Mouse (Mus musculus): ENCODE results near the gene Ermn.

Gene Ermn

GRCm38 (mm10) chr2:58052821-58053581 is at the start of gene Ermn:
TSS of gene Ermn (minus strand) at chr2:58052864.
- no peak for DNase-seq

- DNase-seq = no peak
Observed at GRCm38 (mm10) chr2:58094818-58095217, 42.2 kb upstream of the Ermn start.

DNA sequence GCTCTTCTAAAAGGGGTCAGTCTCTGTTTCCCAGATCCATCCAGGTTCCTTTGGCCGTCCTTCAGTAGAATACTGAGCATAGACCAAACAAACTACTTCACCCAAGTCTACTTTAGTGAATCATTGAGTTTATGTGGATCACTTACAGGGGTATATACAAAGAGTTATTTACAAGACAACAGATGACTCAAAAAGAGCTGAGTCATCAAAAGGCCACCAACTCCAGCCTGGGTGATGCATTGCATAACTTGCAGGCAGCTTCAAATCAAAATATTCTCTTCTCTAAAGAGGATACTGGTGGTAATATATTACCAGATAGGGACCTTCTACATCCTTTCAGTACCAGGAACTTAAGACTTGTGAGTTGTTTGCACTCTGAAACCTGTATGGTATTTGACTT is 33.8 kb upstream of the Ermn start:
- DNase-seq = no peak

DNA sequence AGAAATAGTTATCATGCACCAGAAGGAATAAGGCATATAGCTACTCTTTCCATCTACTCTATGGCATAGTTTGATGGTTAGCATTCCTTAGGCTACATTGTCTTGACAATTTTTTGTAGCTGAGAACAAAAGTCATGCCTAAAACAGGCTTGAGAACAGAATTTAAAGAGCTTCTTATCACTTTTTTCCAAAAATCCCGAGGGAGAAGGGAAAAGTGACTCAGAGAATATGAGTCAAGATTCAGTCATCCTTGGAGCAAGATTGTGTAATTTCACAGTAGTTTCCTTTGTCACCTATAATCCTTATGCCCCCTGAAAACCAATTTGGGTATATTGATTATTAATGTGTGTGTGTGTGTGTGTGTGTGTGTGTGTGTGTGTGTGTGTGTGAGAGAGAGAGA is 27.2 kb upstream of the Ermn start:
- no peak for DNase-seq

- peak; percentile 66 for DNase-seq
Observed at GRCm38 (mm10) chr2:58055383-58055782, 2.7 kb upstream of the Ermn start.

- peak; percentile 40 for DNase-seq
Observed at GRCm38 (mm10) chr2:58041867-58042266, 10.8 kb downstream of the Ermn start.

GRCm38 (mm10) chr2:58036926-58037325 is 15.7 kb downstream of the Ermn start:
- DNase-seq = no peak

DNA sequence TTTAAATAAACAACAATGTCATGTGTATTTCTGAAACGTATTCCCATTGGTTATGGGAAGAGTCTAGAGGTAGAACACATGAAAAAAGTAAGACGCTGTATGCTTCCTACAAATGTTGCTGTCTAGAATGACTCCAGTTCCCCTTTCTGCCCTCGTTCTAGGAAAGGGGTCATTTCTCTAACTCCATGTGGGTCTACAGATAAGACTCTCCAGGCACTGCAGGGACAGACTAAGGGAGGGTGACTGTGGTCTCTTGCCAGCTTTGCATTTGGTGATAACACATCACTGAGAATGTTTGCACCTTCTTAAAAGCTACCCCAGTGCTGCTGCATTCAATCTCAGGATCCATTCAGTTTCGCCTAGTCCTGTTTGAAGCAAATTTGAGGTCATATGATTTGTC is 17.0 kb downstream of the Ermn start:
- DNase-seq = no peak

GRCm38 (mm10) chr2:58031431-58031830 is 21.2 kb downstream of the Ermn start:
- no peak for DNase-seq

DNA sequence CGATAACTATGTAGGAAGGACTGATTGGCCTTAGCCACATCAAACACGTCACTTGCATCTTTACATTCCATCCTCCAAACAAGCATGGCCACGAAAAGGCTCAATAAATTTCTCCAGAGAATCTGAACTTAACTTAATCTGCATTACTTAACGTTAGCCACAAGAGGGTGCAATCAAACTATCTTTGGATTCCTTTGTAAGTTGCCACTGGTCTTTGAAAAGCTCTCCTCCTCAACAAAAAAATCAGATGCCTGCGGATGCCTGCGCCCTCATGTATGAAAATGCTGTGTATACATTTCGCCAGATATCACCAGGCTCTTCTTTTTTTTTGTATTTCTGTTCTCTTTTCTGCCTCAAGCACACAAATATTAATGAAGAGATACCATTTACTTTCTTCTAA is 23.3 kb downstream of the Ermn start:
- DNase-seq = no peak

DNA sequence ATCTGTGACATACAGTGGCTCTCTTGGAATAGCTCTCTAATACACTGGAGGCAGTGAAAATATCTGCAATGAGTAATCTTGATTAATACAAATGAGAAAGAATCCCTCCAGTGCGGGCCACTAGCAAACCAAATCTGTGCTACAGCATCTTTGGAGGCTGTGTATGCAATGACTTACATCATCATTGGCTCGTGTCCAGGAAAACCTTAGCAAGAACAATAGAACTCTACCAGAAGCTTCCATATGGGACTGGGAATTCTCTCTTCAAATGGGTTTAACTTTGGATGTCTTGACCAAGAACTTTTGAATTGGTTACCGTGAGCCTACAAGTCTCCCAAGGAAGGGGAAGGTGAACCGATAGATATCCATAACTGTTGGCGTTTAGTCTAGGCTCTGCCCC is 25.9 kb downstream of the Ermn start:
- DNase-seq = no peak

DNA sequence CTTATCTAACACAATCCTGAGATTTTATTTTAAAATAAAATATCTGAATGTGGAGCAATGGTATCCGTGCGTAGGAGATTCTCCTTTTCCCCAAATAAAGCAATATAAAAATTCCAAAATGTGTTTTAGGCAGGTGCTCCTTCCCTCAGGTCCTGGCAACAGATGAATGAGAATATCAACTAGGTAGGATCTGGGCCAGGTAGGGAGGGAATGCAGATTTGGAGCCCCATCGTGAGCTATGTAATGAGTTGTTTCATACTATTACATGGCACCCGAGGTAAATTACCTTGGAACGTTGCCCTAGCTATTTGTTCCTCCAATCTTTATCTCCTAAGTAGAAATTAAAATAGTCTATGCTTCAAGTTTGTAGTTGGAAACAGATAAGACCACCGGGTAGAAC is 29.1 kb downstream of the Ermn start:
- DNase-seq = no peak

DNA sequence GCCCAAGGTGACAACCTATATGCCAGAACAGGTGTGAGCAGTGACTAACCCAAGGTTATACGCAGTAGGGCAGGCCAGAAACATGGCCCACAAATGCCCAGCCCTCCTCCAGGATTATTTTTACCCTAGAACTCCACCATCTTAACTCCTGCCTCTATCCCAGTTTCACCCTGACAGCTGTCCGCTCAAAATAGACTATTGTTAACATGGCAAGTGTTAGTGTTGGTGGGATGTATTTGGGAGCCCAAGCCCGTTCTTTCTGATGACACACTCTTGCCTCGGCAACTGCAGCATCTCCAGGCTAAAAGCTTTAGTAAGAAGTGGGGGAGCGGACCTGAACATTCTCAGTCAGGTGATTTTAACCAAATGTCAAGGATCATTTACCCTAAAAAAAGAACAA is 45.6 kb downstream of the Ermn start:
- no peak for DNase-seq

DNA sequence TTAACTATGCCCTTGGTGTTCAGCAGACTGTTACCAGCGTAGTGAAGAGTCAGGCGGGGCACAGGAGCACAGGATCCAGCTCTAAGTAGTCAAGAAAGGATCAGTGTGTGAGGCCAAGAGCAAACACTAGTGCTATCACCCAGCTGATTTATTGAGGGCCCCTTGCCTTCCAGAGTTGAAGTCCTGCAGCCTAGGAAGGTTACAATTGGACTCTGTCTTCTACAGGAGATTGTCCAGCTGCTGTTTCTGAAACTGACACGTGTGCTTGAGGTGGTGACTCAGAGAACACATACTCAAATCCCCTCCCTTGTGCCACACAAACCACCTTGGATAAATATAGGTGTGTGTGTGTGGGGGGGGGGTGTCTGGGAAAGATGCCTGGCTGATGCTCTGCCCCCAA is 51.2 kb downstream of the Ermn start:
- no peak for DNase-seq

DNA sequence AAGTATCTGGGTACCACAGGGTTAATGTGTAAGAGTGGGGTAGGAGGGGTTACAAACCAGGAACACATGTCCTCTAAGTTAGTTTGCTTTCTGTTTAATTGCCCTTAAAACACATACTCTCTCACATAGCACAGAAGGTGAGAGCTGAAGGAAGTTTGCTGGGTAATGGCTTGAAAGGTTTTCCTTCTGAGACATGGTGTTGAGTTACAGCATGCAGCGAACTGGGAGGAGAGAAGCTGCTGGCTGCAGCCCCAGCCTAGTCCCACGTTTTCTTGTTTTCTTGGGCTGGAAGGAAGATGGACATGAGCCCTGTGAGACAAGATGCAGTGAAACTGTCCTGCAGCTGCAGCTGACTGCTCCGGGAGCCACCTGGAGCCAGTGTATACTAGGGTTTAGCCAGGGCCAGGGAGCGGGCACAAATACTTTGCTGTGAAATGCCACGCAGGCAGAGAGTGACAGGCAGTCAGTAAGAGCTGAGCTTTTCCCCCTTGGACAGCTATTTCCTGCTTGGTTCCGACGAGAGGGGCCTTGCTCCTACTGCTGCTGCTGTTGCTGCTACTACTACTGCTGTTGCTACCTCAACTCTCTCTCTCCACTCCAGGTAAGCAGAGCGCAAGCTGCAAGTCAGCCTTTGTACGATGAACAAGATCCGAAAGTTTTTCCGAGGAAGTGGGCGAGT is 54.8 kb downstream of the Ermn start, which contains the start of gene Galnt5:
Galnt5 (plus strand) TSS at position 133 of the 679 bp plus-strand sequence.
- peak; percentile 13 for DNase-seq

Data from kidney, postnatal 10 days (tissue).